Mouse (Mus musculus): ENCODE results near the gene Fam76a. TPM values are rescaled to one million over a fixed set of nuclear protein-coding genes. Genes with fewer than 3 reads are reported as not detected.

Fam76a gene
- polyA plus RNA-seq (2012; rRNA removed) = 40.2 and 40.3 TPM in 2 replicates

DNA sequence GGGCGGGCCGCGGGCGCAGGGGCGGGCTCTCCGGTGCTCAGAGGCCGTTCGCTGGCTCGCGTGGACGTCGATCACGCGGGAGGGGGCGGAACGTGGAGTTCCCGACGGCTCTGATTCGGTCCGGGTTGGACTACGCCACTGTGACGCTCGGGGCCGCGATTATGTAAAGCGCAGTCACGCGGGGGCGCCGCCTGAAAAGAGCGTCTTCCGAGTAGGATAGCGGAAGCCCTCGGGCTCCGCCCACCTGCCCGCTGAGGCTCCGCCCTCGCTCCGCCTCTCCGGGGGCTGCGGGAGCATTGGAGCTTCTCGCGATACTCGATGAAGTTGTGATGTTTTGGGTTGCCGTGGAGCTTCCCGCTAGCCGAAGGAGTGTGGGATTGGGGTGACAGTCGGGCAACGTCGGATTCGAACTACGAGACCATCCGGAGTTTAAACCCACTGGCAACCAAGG lies at the start of gene Fam76a:
Gene Fam76a (minus strand): TSS at position 1 of the 451 bp plus-strand sequence.
- no peak for TF ChIP-seq CTCF (IDR thresholded peaks at IDR 0.05; ENCODE audit: extremely low read depth, insufficient read depth, low read length)
- peak; percentile 92 for TF ChIP-seq POLR2A (IDR thresholded peaks at IDR 0.05; ENCODE audit: extremely low read depth, insufficient read depth, low read length)

DNA sequence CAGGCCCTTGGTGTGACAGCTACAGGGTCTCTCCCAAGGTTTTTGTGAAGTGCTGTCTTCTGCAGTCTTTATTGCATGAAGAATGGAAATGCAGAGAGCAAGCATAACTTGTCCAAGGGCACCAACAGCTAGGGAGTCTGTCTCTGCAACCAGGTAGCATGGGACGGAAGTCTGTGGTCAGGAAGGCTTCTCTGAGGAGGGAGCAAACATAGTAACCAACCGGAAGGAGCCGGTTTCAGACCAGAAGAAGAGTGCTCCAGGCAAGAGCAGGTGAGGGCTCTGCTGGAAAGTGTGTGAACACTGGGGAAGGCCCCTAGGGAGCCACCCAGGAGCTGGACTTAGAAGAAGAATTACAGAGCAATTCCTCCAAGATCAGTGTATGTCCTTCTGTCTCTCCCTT lies 49.7 kb upstream of the Fam76a start:
- no peaks in the 10 kb centered on the region for H3K4me1 ChIP-seq (ENCODE audit: control insufficient read depth, insufficient read depth, low read length)
- no peak overlapping the region for H3K4me3 ChIP-seq (ENCODE audit: insufficient read depth, low read length)
- no peak for TF ChIP-seq POLR2A (IDR thresholded peaks at IDR 0.05; ENCODE audit: extremely low read depth, insufficient read depth, low read length)
- no peak overlapping the region for H3K27ac ChIP-seq (ENCODE audit: insufficient read depth, low read length)

More for the DNA sequence above, at the start of gene Fam76a:
- H3K4me3 ChIP-seq (ENCODE audit: insufficient read depth, low read length) = peak within 1 kb of the TSS; percentile 95
- peaks cover 1% of the 10 kb centered on the region; the same call in 1 of the 2 replicates for H3K4me1 ChIP-seq (ENCODE audit: control insufficient read depth, insufficient read depth, low read length)
- peak within 1 kb of the TSS; percentile 97 for H3K27ac ChIP-seq (ENCODE audit: insufficient read depth, low read length)

DNA sequence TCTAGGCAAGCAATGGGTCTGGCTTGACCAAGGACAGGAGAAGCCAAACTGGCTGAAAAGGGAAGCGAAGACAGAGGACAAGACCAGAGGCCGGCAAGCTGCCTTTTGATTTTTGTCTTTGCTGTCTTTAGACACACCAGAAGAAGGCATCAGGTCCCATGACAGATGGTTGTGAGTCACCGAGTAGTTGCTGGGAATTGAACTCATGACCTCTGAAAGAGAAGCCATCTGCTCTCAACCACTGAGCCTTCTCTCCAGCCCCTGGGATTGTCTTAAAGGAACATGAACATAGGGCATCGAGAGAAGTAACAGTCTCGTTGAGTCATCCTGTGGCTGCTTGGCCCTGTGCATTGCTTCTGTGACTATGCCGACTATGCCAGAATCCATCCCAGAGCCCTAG lies 49.2 kb upstream of the Fam76a start:
- Histone ChIP-seq H3K4me1 (ENCODE audit: control insufficient read depth, insufficient read depth, low read length) (no peaks in the 10 kb centered on the region), H3K4me3 (ENCODE audit: insufficient read depth, low read length) (no peak overlapping the region), H3K27ac (ENCODE audit: insufficient read depth, low read length) (no peak overlapping the region)
- TF ChIP-seq POLR2A (IDR thresholded peaks at IDR 0.05; ENCODE audit: extremely low read depth, insufficient read depth, low read length) = no peak
- TF ChIP-seq CTCF (IDR thresholded peaks at IDR 0.05; ENCODE audit: extremely low read depth, insufficient read depth, low read length) = no peak

DNA sequence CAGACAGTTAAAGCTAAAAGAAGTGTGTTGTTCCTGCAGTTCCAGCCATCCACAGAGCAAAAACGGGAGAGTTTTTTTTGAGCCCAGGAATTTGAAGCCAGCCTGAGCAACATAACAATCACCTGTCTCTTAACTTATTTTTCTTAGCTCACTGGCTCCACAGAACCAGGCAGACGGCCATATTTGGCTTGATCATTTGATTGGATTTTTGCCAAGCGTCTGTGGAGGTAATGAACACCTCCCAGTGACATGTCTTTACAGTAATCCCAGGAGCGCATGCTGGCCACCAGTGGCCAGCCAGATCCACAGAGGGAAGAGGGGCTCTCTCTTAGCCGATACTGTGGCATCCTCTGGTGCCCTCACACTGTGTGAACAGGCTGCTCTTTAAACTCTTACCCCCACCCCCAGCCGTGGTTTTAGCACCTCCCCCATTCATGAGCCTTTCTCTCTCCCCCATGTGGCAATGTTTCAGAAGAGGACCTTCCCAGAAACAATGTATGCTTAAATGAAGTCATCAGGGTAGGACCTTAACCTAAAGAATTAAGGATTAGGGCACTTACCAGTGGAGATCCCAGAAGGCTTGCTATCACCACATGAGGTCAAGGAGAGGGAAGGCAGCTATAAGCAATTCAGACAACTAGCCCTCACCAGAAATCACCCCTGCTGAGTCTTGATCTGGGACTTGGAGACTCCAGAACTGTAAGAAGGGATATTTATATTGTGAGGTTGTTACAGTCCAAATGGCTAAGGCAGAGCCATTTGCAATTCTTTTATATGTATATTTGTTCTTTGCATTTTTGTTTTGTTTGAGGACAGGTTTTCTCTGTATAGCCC lies 46.0 kb upstream of the Fam76a start:
- no peak for TF ChIP-seq POLR2A (IDR thresholded peaks at IDR 0.05; ENCODE audit: extremely low read depth, insufficient read depth, low read length)
- no peak for TF ChIP-seq CTCF (IDR thresholded peaks at IDR 0.05; ENCODE audit: extremely low read depth, insufficient read depth, low read length)
- H3K4me3 ChIP-seq (ENCODE audit: insufficient read depth, low read length) = no peak overlapping the region
- no peaks in the 10 kb centered on the region for H3K4me1 ChIP-seq (ENCODE audit: control insufficient read depth, insufficient read depth, low read length)
- H3K27ac ChIP-seq (ENCODE audit: insufficient read depth, low read length) = no peak overlapping the region

DNA sequence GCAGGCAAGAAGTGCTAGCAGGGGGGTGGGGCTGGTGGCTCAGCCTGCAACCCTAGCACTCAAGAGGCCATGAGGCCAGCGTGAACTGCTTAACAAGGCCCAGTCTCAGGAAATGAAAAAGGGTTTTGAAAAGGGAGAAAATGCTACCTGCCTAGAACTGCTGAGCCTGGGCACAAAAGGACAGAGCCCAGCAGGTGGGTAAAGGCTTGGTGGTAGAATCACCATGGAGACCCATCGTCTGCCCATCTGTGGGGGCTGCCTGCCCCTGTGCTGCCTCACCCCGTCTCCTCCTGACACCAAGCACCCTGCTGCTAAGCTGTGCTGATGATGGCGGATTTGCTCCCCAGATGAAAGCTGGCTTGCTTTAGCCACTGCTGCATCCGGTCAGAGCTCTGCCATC lies 42.1 kb upstream of the Fam76a start:
- Histone ChIP-seq H3K27ac (ENCODE audit: insufficient read depth, low read length) (no peak overlapping the region), H3K4me3 (ENCODE audit: insufficient read depth, low read length) (no peak overlapping the region), H3K4me1 (ENCODE audit: control insufficient read depth, insufficient read depth, low read length) (peaks cover 4% of the 10 kb centered on the region)
- no peak for TF ChIP-seq CTCF (IDR thresholded peaks at IDR 0.05; ENCODE audit: extremely low read depth, insufficient read depth, low read length)

DNA sequence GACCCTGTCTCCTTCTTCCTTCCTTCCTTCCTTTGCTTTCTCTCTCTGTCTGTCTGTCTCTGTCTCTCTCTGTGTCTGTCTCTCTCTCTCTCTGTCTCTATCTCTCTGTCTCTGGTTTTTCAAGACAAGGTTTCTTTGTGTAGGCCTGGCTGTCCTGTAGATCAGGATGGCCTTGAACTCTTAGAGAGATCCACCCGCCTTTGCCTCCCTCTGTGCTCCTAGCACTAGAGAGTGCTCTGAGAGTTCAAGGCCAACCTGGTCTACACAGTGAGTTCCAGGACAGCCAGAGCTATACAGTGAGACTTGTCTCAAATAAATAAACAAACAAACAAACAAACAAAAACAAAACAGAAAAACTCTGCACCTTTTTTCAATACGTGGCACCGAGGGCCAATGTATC lies 41.7 kb upstream of the Fam76a start:
- H3K27ac ChIP-seq (ENCODE audit: insufficient read depth, low read length) = no peak overlapping the region
- no peak for TF ChIP-seq POLR2A (IDR thresholded peaks at IDR 0.05; ENCODE audit: extremely low read depth, insufficient read depth, low read length)
- TF ChIP-seq CTCF (IDR thresholded peaks at IDR 0.05; ENCODE audit: extremely low read depth, insufficient read depth, low read length) = no peak
- peaks cover 4% of the 10 kb centered on the region for H3K4me1 ChIP-seq (ENCODE audit: control insufficient read depth, insufficient read depth, low read length)
- H3K4me3 ChIP-seq (ENCODE audit: insufficient read depth, low read length) = no peak overlapping the region

DNA sequence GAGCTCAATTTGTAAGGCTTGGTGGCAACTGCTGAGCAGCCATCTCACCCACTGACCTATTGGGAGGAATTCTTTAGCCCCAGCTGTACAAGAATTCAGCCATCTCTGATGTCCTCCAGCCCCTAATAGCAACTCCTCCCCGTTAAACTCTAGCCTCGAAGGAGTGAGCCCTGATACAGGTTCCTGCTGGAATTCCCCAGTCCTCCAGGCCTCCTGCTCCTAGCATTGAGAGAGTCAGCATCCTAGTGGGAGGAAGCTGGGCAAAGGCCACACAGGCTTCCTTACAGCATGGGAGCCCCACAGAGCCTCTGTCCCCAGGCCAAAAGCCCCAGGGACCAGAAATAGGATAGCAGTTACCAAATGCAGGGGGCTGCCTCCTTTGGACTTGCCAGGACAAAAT lies 41.1 kb upstream of the Fam76a start:
- Histone ChIP-seq H3K27ac (ENCODE audit: insufficient read depth, low read length) (no peak overlapping the region), H3K4me3 (ENCODE audit: insufficient read depth, low read length) (no peak overlapping the region), H3K4me1 (ENCODE audit: control insufficient read depth, insufficient read depth, low read length) (peaks cover 4% of the 10 kb centered on the region)
- no peak for TF ChIP-seq CTCF (IDR thresholded peaks at IDR 0.05; ENCODE audit: extremely low read depth, insufficient read depth, low read length)
- TF ChIP-seq POLR2A (IDR thresholded peaks at IDR 0.05; ENCODE audit: extremely low read depth, insufficient read depth, low read length) = no peak

DNA sequence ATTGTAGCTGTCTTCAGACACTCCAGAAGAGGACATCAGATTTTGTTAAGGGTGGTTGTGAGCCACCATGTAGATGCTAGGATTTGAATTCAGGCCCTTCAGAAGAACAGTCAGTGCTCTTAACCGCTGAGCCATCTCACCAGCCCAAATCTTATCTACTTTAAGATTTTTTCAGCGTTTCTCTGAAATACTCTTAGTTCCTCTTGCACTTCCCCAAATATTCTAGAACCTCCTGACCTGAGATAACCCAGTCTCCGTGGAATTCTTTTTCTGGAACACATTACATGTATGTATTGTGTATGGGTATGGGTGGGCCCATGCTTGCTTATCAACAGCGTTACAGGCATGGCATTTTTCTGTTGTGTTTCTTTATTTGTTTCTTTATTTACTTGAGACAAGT lies 40.3 kb upstream of the Fam76a start:
- TF ChIP-seq CTCF (IDR thresholded peaks at IDR 0.05; ENCODE audit: extremely low read depth, insufficient read depth, low read length) = no peak
- TF ChIP-seq POLR2A (IDR thresholded peaks at IDR 0.05; ENCODE audit: extremely low read depth, insufficient read depth, low read length) = no peak
- H3K27ac ChIP-seq (ENCODE audit: insufficient read depth, low read length) = no peak overlapping the region

DNA sequence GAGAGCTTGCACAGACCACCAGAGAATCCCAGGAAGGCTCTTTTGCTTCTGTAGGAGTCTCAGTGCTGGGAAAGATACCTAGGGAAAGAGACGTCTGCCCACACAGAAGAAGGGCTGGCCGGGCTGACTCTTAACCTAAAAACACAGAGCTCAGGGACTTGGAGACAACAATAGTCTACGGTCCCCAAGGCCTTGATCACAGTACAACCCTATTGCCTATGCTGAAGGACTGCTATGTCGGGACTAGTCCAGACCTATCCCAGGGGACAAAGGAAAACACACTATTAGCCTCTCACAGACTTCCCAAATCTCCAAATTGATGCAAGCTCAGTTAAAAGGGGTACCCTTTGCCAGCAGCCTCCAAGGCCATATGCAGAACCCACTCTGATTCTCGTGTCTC lies 39.5 kb upstream of the Fam76a start:
- Histone ChIP-seq H3K4me3 (ENCODE audit: insufficient read depth, low read length) (no peak overlapping the region), H3K27ac (ENCODE audit: insufficient read depth, low read length) (no peak overlapping the region), H3K4me1 (ENCODE audit: control insufficient read depth, insufficient read depth, low read length) (peaks cover 4% of the 10 kb centered on the region)
- TF ChIP-seq CTCF (IDR thresholded peaks at IDR 0.05; ENCODE audit: extremely low read depth, insufficient read depth, low read length) (no peak), POLR2A (IDR thresholded peaks at IDR 0.05; ENCODE audit: extremely low read depth, insufficient read depth, low read length) (no peak)

More for the DNA sequence above, 40.3 kb upstream of the Fam76a start:
- Histone ChIP-seq H3K4me1 (ENCODE audit: control insufficient read depth, insufficient read depth, low read length) (peaks cover 4% of the 10 kb centered on the region), H3K4me3 (ENCODE audit: insufficient read depth, low read length) (no peak overlapping the region)

All from cortical plate, adult 2 months (tissue).